Mouse (Mus musculus) cortical plate, adult 2 months (tissue): ENCODE results near the gene Grik4. TPM values are rescaled to one million over a fixed set of nuclear protein-coding genes. Genes with fewer than 3 reads are reported as not detected.

Source experiments
- H3K27ac ChIP-seq: fragments of 200-500 bp; 2 replicates; pipeline ENCODE4 v1.5.1; 2012; ENCODE audit warnings: low read length, control low read depth, inconsistent platforms; ENCODE audit not compliant: insufficient read depth
- H3K4me1 ChIP-seq: fragments of 200-500 bp; 2 replicates; pipeline ENCODE4 v1.6.1; 2011; ENCODE audit warnings: low read length; ENCODE audit not compliant: control insufficient read depth, insufficient read depth
- H3K4me3 ChIP-seq: fragments of 200-500 bp; 2 replicates; pipeline ENCODE4 v1.5.1; 2011; ENCODE audit warnings: mild to moderate bottlenecking, low read length, control low read depth; ENCODE audit not compliant: insufficient read depth
- CTCF ChIP-seq: fragments of 200-500 bp; IDR thresholded peaks from 2 replicates; pipeline ENCODE4 v1.5.1; 2011; ENCODE audit warnings: mild to moderate bottlenecking, control low read depth, low read length; ENCODE audit not compliant: insufficient read depth; ENCODE audit errors: extremely low read depth
- POLR2A ChIP-seq: fragments of 200-500 bp; IDR thresholded peaks from 2 replicates; pipeline ENCODE4 v1.6.1; 2011; ENCODE audit warnings: mild to moderate bottlenecking, low read length, control low read depth; ENCODE audit not compliant: insufficient read depth; ENCODE audit errors: extremely low read depth
- polyA plus RNA-seq: library from polyadenylated mRNA; depleted of rRNA; stranded (reverse); fragments of >200 nt; gene quantifications from 2 replicates; pipeline ENCODE4 v1.2.3, GENCODE M21; 2012

The Grik4 gene
- polyA plus RNA-seq, 1 experiment = 10.9 TPM

DNA sequence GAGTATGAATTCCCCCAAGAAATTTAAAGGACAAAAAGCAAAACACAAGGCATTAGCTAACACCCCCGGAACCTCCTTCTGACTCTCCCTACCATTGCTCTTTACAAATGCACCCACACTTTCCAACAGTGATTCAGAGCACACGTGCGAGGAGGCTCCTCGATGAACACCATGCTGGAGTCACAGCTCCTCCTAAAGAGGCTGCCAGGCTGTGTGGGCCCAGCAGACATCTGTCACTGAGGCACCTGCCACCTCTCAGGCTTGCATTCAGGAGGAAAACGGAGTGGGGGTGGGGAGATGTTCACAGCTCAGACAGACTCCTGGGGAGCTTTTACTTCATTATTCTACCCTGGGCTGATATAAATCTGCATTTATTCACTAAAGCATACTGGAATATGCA, 301.5 kb downstream of the Grik4 start:
- H3K27ac ChIP-seq = no peak overlapping the region
- peaks cover 8% of the 10 kb centered on the region for H3K4me1 ChIP-seq
- TF ChIP-seq POLR2A = no peak
- no peak for TF ChIP-seq CTCF
- no peak overlapping the region for H3K4me3 ChIP-seq

DNA sequence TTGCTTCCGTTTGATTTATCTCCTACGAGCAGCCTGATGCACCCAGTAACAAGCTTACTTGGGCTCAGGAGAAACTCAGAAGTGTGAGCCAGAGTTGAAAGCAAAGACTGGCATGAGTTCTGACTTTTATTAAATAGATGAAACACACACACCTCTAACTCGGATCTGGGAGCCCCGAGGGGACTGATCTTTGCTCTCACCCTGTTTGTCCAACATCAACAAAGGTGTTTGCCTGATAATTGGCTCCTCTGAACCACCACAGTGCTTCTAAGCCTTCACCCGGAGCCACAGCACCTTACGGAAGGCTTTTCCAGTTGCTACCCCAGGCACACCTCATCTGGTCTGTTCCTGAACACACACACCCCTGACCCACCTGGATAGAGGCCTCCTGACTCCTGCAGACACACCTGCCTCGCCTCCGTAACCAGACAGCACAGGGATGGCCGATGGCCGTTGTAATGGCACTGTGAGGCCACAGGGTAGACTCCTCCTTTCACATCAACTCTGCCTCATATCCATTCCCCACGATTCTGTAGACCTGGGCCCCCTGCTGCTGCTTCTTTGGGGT, 302.7 kb downstream of the Grik4 start:
- H3K27ac ChIP-seq = no peak overlapping the region
- H3K4me3 ChIP-seq = no peak overlapping the region
- H3K4me1 ChIP-seq = peaks cover 6% of the 10 kb centered on the region
- TF ChIP-seq CTCF (no peak), POLR2A (no peak)

GRCm38 (mm10) chr9:42636446-42636845, 307.8 kb downstream of the Grik4 start:
- H3K27ac ChIP-seq = no peak overlapping the region
- TF ChIP-seq POLR2A (no peak), CTCF (no peak)
- H3K4me3 ChIP-seq = no peak overlapping the region
- H3K4me1 ChIP-seq = no peaks in the 10 kb centered on the region

DNA sequence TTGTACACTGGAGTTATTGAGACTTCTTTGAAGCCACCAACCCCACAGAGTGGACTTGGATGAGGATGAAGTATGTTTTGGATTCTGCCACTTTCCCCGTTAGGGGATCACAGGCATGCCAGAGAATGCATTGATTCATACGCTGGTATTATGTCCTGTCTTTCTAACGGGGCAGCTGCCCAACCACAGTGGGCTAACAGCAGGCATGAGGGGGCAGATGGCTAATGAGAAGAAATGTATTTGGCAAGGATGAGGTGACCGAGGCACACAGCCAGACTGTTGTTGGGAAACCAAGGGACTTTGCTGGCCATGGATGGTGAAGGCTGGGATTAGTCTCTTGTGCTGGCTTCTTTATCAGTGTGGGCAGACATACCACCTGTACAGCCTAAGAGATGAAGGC, 312.8 kb downstream of the Grik4 start:
- Histone ChIP-seq H3K27ac (no peak overlapping the region), H3K4me3 (no peak overlapping the region), H3K4me1 (no peaks in the 10 kb centered on the region; the same call in 1 of the 2 replicates)
- no peak for TF ChIP-seq CTCF
- TF ChIP-seq POLR2A = no peak

DNA sequence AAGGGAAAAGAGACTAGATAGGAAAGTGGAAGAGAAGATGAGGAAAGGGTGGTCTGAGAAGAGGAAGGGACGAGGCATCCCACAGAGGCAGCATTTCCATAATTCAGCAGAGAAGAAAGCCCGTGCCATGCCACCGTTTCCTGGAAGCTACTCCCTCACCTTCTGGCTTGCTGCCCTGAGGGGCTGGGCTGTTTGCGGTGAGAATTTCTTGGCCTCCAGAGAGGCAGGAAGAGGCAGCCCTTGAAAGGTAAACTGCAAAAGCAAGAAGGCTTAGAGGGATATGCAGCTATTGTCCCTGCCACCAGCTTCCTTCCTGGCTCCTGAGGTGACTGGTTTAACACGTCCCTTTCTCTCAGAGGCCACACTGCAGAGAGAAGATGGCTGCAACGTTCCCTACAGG, 316.7 kb downstream of the Grik4 start:
- no peak overlapping the region for H3K4me3 ChIP-seq
- TF ChIP-seq CTCF (no peak), POLR2A (no peak)
- H3K4me1 ChIP-seq = peaks cover 8% of the 10 kb centered on the region
- no peak overlapping the region for H3K27ac ChIP-seq

- no peak overlapping the region for H3K27ac ChIP-seq
- no peak overlapping the region for H3K4me3 ChIP-seq
- peaks cover 8% of the 10 kb centered on the region for H3K4me1 ChIP-seq
- TF ChIP-seq POLR2A (no peak), CTCF (no peak)
These were observed 317.1 kb downstream of the Grik4 start for GRCm38 (mm10) chr9:42627146-42627545.

- Histone ChIP-seq H3K27ac (no peak overlapping the region), H3K4me3 (no peak overlapping the region), H3K4me1 (peaks cover 8% of the 10 kb centered on the region)
- TF ChIP-seq POLR2A (no peak), CTCF (no peak)
These were observed 318.0 kb downstream of the Grik4 start for GRCm38 (mm10) chr9:42626226-42626775.

- no peak overlapping the region for H3K4me3 ChIP-seq
- TF ChIP-seq CTCF (no peak), POLR2A (no peak)
- no peak overlapping the region for H3K27ac ChIP-seq
- H3K4me1 ChIP-seq = peaks cover 9% of the 10 kb centered on the region
These were observed 329.9 kb downstream of the Grik4 start for GRCm38 (mm10) chr9:42614409-42614808.

DNA sequence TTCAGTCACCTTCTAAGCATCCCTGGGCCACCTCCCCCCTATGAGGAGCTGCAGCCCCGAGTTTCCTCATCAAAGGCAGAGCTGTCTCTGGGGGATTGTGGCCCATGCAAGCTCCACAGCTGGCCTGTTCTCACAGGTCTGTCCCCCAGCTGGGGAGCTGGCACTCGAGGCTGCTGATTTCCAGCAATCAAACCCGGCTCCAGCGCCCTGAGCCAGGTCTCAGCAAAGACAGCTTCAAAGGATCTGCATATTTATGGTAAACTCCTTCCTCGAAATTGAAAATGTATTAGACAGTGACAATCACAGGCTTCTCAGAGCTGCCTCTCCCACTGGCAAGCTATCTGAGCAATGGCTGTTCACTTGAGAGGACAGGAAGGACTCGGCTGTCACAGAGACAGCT, 330.5 kb downstream of the Grik4 start:
- Histone ChIP-seq H3K4me1 (peaks cover 9% of the 10 kb centered on the region), H3K27ac (no peak overlapping the region), H3K4me3 (no peak overlapping the region)
- no peak for TF ChIP-seq CTCF
- TF ChIP-seq POLR2A = no peak

- TF ChIP-seq POLR2A (no peak), CTCF (no peak)
- Histone ChIP-seq H3K4me3 (no peak overlapping the region), H3K4me1 (peaks cover 9% of the 10 kb centered on the region), H3K27ac (no peak overlapping the region)
These were observed 331.8 kb downstream of the Grik4 start for GRCm38 (mm10) chr9:42612482-42612991.

- Histone ChIP-seq H3K27ac (no peak overlapping the region), H3K4me1 (peaks cover 2% of the 10 kb centered on the region; the same call in 1 of the 2 replicates), H3K4me3 (no peak overlapping the region)
- TF ChIP-seq CTCF = peak; percentile 31; the same call in 1 of the 2 replicates
- TF ChIP-seq POLR2A = no peak
These were observed 342.8 kb downstream of the Grik4 start for GRCm38 (mm10) chr9:42601445-42601844.
